Mouse (Mus musculus) frontal cortex, postnatal 10 days (tissue): ENCODE results near the gene Stac3.

ENCODE experiments used
- DNase-seq, 2 experiments: peaks; one replicate each; pipeline ENCODE4 v3.0.0; 2022; ENCODE audit warnings: low spot score in 2 of 2, mixed read lengths in 1 of 2

Gene Stac3

DNA sequence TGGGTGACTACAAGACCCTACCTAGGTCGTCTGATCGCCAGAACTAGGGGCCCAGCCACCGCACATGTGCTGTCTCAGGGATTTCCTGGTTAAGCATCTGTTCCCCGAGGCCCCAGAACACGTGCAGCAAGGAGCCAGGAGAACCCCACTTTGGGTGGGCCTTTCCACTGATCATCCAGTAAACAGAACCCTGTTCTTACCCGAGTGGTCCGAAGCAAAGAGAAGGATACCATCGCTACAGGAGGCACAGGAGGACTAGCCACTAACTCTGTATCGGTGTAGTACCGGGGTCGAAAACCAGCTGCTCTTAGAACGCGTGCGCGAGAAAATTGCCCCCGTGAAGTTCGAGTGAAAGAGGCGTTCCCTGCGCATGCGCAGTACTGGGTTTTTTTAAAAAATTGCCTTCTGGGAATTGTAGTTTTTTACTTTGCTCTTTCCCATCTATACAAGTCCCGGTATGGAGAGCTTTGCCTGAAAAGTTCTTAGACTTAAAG is 20.6 kb downstream of the Stac3 start, which contains the start of gene Shmt2:
TSS of gene Shmt2 (minus strand) at position 357 of the 494 bp plus-strand sequence.
- peak; percentile 74 to 82 for DNase-seq

GRCm38 (mm10) chr10:127524646-127525255 is 23.3 kb downstream of the Stac3 start:
- DNase-seq = no peak

DNA sequence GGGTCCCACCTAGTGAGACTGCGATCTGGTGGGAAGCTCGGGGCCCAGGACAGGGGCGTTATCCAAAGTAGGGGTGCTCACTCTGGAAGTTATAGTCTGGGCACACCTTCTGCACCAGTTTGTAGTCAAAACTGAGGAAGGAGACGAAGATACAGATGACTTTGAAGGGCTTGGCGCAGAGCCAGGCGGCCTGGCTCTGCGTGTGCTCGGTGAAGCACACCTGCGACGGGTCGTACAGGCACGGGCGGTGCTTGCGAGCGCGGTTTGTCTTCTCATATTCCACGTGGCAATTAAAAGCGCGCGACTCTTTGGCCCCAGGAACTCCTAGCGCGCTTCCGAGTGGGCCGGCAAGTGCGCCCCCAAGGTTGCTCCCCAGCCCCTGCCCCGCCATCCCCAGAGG is 24.6 kb downstream of the Stac3 start:
- DNase-seq = no peak

DNA sequence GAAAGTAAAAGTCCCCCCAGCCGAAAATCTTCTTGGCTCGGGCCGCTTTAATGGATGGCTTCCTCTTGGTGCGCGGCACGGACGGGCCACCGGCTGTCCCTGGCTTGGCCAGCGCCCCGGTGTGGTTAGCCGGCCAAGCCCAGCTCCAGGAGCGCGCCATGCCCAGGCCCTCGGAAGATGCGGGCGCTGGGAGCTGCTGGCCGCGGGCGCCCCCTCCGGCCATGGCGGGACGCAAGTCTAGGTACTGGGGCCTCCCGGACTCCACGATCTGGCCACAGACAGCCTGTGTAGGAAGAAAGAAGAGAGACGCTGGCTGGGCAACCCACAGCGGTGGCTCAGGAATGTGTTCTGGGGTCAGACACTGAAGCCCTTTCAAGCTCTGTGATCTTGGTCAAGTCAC is 25.2 kb downstream of the Stac3 start:
- DNase-seq = no peak

GRCm38 (mm10) chr10:127527481-127527880 is 26.0 kb downstream of the Stac3 start:
- no peak for DNase-seq

DNA sequence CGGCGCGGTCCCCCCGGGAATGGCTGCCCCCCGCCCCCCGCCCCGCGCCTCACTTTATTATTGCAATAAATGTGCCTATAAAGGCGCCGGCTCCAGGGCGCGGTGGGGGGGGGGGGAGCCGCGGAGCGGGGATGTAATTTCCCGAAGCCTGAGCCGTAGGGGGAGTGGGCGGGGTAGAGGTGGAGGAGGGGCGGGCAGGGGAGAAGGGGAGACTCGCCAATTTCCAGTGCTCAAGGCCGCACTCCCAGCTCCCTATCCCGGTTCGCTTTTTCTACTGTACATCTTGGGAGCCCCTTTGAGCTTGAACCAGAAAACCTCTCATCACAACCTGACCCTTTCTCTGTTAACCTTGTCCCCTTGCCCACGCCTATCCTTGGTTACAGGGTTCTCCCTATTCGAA is 29.5 kb downstream of the Stac3 start:
- no peak for DNase-seq

DNA sequence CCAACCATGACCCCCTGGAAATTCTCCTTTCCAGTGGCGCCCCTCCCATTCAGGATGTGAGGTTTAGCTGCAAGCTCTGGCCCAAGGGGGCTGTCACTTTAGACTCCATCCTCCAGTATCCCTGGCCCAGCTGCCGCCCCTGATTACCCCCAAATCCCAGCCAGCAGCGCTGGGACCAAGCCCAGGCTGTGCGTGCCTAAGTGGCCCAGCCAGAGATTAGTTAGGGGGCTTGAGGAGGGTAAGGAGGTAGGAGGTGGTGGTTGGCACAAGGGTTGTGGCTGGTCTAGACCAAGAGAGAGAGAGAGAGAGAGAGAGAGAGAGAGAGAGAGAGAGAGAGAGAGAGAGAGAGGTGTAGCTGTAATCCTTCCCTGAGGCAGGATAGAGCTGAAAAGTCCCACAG is 30.1 kb downstream of the Stac3 start:
- no peak for DNase-seq

GRCm38 (mm10) chr10:127534036-127534928 is 32.8 kb downstream of the Stac3 start, which contains the start of gene Nxph4:
TSS of gene Nxph4 (minus strand) at chr10:127534559.
- DNase-seq = no peak

GRCm38 (mm10) chr10:127534929-127535384 is 33.5 kb downstream of the Stac3 start:
- no peak for DNase-seq

DNA sequence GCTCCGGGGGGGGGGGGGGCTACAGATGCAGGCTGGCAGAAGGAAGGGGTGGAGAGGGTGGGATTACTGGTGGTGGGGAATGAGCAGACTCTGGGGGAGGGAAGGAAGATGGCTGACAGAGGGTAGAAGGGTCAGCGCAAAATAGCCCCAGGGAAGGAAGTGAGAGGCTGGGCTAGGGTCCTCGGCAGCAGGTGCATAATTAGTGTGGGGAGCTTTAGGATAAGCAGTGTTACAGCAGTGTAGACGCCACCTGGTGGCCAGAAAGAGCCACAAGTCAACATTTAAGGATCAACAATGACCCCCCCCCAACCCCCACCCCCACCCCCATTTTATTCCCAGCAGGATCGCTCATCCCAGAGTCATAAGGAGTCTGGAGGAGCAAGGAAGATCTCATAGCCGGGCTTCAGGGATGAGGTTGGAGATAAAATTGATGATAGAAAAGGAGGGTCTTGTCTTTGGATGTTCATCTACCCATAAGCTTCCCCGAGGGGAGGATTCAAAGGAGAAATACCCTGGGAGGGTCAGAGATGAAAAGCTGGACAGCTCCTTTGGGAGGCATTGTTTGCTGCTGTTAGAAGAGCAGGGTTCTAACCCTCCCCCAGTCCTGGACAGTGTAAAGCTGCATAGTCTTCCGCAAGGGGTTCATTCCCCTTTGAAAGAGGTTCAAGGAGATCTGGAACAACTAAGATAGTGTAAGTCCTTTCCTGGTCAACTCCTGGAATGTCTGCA is 35.3 kb downstream of the Stac3 start:
- DNase-seq = no peak

DNA sequence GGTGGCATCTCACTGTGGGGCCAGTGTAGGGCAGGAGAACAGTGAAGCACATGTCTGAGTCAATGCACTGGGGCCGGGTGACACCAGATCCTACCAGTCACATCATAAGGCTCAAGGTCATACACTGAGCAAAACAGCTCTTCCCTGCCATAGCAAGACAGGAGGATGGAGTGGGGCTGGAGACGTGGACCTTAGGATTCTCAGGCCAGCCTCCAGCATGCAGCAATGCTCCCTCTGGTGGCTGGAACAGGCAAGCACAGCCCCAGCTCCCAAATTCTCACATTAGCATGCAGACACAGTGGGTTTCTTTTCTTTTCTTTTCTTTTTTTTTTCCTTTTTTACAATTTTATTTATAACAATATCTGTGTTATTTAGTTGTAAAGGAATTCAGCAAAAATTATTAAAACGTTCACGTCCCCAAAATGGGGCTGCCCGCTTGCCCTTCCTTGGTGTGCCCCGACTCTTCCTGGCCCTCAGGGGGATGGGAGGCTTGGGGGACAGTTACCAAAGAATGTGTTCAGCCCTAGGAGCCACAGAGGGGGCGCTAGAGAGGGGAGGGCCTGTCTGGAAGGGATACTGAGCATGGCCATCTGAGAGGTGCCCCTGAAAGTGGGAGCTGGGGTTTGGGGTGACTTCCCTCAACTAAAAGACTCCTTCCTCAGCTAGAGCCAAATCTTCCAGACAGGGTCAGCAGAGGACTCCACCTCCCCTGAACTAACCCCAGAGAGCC is 36.5 kb downstream of the Stac3 start:
- peak; percentile 67 to 82 for DNase-seq

GRCm38 (mm10) chr10:127541510-127541909 is 40.0 kb downstream of the Stac3 start:
- no peak for DNase-seq

DNA sequence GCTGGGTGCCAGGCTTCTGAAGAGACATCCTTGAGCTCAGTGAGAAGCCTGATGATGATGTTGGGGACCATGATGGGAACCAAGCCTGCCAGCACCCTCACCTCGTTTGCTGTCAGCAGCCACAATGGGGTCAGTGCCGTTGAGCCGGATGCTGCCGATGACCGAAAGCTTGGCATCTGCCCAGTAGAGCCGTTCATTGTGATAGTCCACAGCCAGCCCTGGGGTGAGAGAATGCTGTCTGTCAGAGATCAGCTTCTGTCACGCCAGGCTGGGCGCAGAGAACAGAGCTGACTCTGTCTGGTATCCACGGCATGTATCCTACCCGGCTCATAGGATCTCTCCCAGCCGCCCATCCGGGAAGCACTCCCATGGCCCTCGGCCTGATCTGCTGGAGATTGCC is 40.6 kb downstream of the Stac3 start:
- no peak for DNase-seq

DNA sequence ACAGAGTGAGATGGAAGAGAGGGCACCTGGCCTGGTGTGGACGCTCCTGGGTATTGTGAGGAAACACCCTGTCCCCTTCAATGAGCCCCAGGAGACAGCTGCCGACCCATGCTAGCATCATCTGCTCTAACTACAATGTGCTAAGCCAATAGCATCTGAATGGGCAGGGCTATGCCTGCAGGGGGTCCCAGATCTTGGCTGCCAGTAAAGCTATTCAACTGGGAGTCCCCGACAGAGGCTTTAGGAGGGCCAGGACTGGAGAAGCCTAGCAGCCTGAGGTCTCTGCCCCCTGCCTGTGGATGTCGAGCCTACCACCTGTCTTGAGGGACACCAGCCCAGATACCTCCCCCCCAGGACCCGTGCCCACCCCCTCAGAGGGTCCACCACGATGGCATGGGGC is 41.2 kb downstream of the Stac3 start:
- no peak for DNase-seq

GRCm38 (mm10) chr10:127543916-127544315 is 42.4 kb downstream of the Stac3 start:
- DNase-seq = no peak

- DNase-seq = no peak
These were observed 42.9 kb downstream of the Stac3 start for GRCm38 (mm10) chr10:127544375-127544774.

- DNase-seq = no peak
These were observed 45.0 kb downstream of the Stac3 start for GRCm38 (mm10) chr10:127546505-127546904.

GRCm38 (mm10) chr10:127548236-127548635 is 46.8 kb downstream of the Stac3 start:
- no peak for DNase-seq

GRCm38 (mm10) chr10:127549892-127550291 is 48.4 kb downstream of the Stac3 start:
- no peak for DNase-seq

DNA sequence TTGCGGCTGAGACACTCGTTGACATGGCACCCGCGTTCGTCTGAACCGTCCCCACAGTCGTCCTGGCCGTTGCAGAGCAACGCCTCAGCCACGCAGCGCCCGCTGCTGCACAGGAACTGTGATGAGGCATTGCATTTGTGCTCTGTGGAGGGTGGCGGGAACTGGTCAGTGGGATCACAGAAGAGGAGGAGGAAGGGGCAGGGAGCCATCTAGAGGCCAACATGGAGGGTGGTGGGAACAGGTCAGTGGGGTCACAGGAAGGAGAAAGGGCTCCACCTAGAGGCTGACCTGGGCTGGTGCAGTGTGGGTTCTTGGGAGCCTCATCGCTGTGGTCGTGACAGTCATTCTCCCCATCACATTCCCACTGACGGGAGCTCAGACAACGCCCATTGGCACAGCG is 54.2 kb downstream of the Stac3 start:
- DNase-seq = no peak

- no peak for DNase-seq
These were observed 55.9 kb downstream of the Stac3 start for GRCm38 (mm10) chr10:127557397-127557796.
